Mouse (Mus musculus) ES-E14 (cell line): ENCODE results near the gene Grid2ip. TPM values are rescaled to one million over a fixed set of nuclear protein-coding genes. Genes with fewer than 3 reads are reported as not detected.

Source experiments
- DNase-seq: peaks from one replicate; pipeline ENCODE4 v3.0.0-alpha.2; 2013; ENCODE audit warnings: low read depth, low spot score
- H3K27ac ChIP-seq: 2 replicates; pipeline ENCODE4 v1.5.1; 2012; ENCODE audit warnings: low read depth, mild to moderate bottlenecking, low read length, moderate library complexity, mixed read lengths; ENCODE audit not compliant: poor library complexity, insufficient read depth, severe bottlenecking
- H3K36me3 ChIP-seq: 2 replicates; pipeline ENCODE4 v1.6.1; 2012; ENCODE audit warnings: mild to moderate bottlenecking, low read length, moderate library complexity, mixed read lengths; ENCODE audit not compliant: control insufficient read depth, poor library complexity, insufficient read depth, severe bottlenecking
- H3K4me1 ChIP-seq, 2 experiments: fragments of 150-350 bp in 1 of 2; sonication (generic) in 1 of 2; 2 replicates each; pipeline ENCODE4 v1.6.1; 2012; ENCODE audit warnings: low read length in 2 of 2, mild to moderate bottlenecking in 1 of 2, mixed read lengths in 1 of 2; ENCODE audit not compliant: control insufficient read depth in 2 of 2, insufficient read depth in 2 of 2, poor library complexity in 1 of 2
- H3K4me3 ChIP-seq, 2 experiments: fragments of 150-350 bp in 1 of 2; sonication (generic) in 1 of 2; 2 replicates each; pipeline ENCODE4 v1.5.1; 2012; ENCODE audit warnings: low read length in 2 of 2, low read depth in 1 of 2, mild to moderate bottlenecking in 1 of 2, mixed read lengths in 1 of 2; ENCODE audit not compliant: insufficient read depth in 1 of 2, poor library complexity in 1 of 2, severe bottlenecking in 1 of 2
- H3K9ac ChIP-seq: 2 replicates; pipeline ENCODE4 v1.6.1; 2012; ENCODE audit warnings: low read depth, mild to moderate bottlenecking, low read length, mixed read lengths; ENCODE audit not compliant: poor library complexity, insufficient read depth, severe bottlenecking
- H3K9me3 ChIP-seq: fragments of 150-350 bp; sonication (generic); 2 replicates; pipeline ENCODE4 v1.6.1; 2012; ENCODE audit warnings: low read depth, mild to moderate bottlenecking, low read length; ENCODE audit not compliant: control insufficient read depth, insufficient read depth
- CHD2 ChIP-seq: IDR thresholded peaks from 2 replicates; pipeline ENCODE4 v1.6.1; 2014; ENCODE audit warnings: mild to moderate bottlenecking, low read depth, low read length, inconsistent platforms
- HCFC1 ChIP-seq: IDR thresholded peaks from 2 replicates; pipeline ENCODE4 v1.6.1; 2012; ENCODE audit warnings: low read length, inconsistent platforms, borderline replicate concordance; ENCODE audit not compliant: insufficient read depth
- MAFK ChIP-seq: IDR thresholded peaks from 2 replicates; pipeline ENCODE4 v1.6.1; 2014; ENCODE audit warnings: mild to moderate bottlenecking, low read depth, low read length, inconsistent platforms; ENCODE audit not compliant: insufficient read depth
- ZC3H11A ChIP-seq: IDR thresholded peaks from 2 replicates; pipeline ENCODE4 v1.6.1; 2012; ENCODE audit warnings: low read depth, mild to moderate bottlenecking, inconsistent platforms, low read length, borderline replicate concordance
- ZNF384 ChIP-seq: IDR thresholded peaks from 2 replicates; pipeline ENCODE4 v1.6.1; 2012; ENCODE audit warnings: low read depth, low read length, inconsistent platforms
- in situ Hi-C, 2 experiments: fragments of 600-800 bp; cut with MboI; formaldehyde crosslinking; loops; one replicate each; pipeline ENCODE4 v1.15.1; 2025; ENCODE audit warnings: low sequenced_read_pairs in 2 of 2, inconsistent platforms in 1 of 2; ENCODE audit not compliant: unreplicated experiment in 2 of 2
- total RNA-seq: library from RNA; depleted of rRNA; stranded (reverse); fragments of 300-350 nt; gene quantifications from 2 replicates; pipeline ENCODE4 v1.2.3, GENCODE M21; 2012

The Grid2ip gene
- total RNA-seq, 1 experiment, result 0.58 TPM

- H3K9me3 ChIP-seq, result no peaks in the 10 kb centered on the region
- no peak for TF ChIP-seq HCFC1
- TF ChIP-seq CHD2, result no peak
- no peak for TF ChIP-seq ZC3H11A
- TF ChIP-seq MAFK, result no peak
- TF ChIP-seq ZNF384, result no peak
- H3K36me3 ChIP-seq, result no peaks in the 10 kb centered on the region
- no peak overlapping the region for H3K9ac ChIP-seq
- no peak overlapping the region for H3K27ac ChIP-seq
- no peak for DNase-seq
- peaks cover 2 to 9% of the 10 kb centered on the region in 2 experiments; a peak in 3 of 4 replicates for H3K4me1 ChIP-seq
- in situ Hi-C loops, result no loop called here
- H3K4me3 ChIP-seq, result no peak overlapping the region
Measured at GRCm38 (mm10) chr5:143359263-143359662, 2.1 kb downstream of the Grid2ip start.

GRCm38 (mm10) chr5:143360000-143360399 is 2.9 kb downstream of the Grid2ip start:
- Histone ChIP-seq H3K9me3 (no peaks in the 10 kb centered on the region), H3K36me3 (no peaks in the 10 kb centered on the region), H3K9ac (no peak overlapping the region), H3K4me1 (peaks cover 2 to 11% of the 10 kb centered on the region in 2 experiments; a peak in 3 of 4 replicates), H3K27ac (no peak overlapping the region), H3K4me3 (no peak overlapping the region)
- no peak for TF ChIP-seq HCFC1
- TF ChIP-seq ZC3H11A, result no peak
- TF ChIP-seq CHD2, result no peak
- TF ChIP-seq MAFK, result no peak
- TF ChIP-seq ZNF384, result no peak
- peak; percentile 58 for DNase-seq
- in situ Hi-C loops, result no loop called here

DNA sequence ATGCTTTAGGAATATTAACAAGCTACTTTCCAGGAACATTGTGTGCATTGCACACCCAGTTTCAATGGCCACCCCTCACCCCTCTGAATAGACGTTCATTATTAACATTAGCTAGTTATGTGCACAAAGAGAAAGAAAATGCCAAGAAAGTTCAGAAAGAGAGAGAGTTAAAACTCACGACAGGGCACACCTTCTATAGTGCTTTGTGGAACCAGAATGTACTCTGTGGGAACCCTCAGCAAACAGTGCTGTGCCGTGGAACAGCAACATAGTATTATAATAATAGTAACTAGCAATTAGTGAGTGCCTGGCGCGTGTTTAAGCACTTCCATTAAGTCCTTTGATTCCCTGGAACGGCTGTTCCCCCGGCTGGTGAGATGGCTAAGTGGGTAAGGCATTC is 4.3 kb downstream of the Grid2ip start:
- no peak for DNase-seq
- no peaks in the 10 kb centered on the region for H3K9me3 ChIP-seq

GRCm38 (mm10) chr5:143363678-143364615 is 6.8 kb downstream of the Grid2ip start:
- in situ Hi-C loops, result no loop called here
- H3K4me1 ChIP-seq, result peaks cover 0 to 7% of the 10 kb centered on the region in 2 experiments; a peak in 2 of 4 replicates
- peak overlapping the region; percentile 0; the same call in 1 of the 2 replicates for H3K9ac ChIP-seq
- TF ChIP-seq MAFK (no peak), HCFC1 (no peak)
- H3K9me3 ChIP-seq, result no peaks in the 10 kb centered on the region
- no peak for DNase-seq
- H3K4me3 ChIP-seq, result peak overlapping the region; percentile 23 to 39
- H3K36me3 ChIP-seq, result no peaks in the 10 kb centered on the region
- H3K27ac ChIP-seq, result no peak overlapping the region

More for the DNA sequence above, 4.3 kb downstream of the Grid2ip start:
- H3K4me3 ChIP-seq, result no peak overlapping the region
- H3K27ac ChIP-seq, result no peak overlapping the region
- peaks cover 2 to 10% of the 10 kb centered on the region in 2 experiments; a peak in 3 of 4 replicates for H3K4me1 ChIP-seq
- no peaks in the 10 kb centered on the region for H3K36me3 ChIP-seq
- in situ Hi-C loops, result no loop called here
- no peak overlapping the region for H3K9ac ChIP-seq
- no peak for TF ChIP-seq HCFC1
- TF ChIP-seq MAFK, result no peak
- TF ChIP-seq ZC3H11A, result no peak
- TF ChIP-seq CHD2, result no peak
- no peak for TF ChIP-seq ZNF384
